Mouse (Mus musculus) lung, adult 18-20 months (tissue): ENCODE measurements at regions not wholly inside any gene's neighbourhood (a gene's known extent, or its start where the extent isn't known, plus 50 kb on each side); places are given as distances from the start of the nearest gene placed in this dataset.
"Not testable (repeated sequence)": the region's sequence is repeated elsewhere in the genome, so short reads cannot be mapped to it uniquely, and the experiment has no call there.

Source experiments
- DNase-seq, 2 experiments: peaks; one replicate each; pipeline ENCODE4 v3.0.0; 2022; ENCODE audit warnings: mixed read lengths in 2 of 2

DNA sequence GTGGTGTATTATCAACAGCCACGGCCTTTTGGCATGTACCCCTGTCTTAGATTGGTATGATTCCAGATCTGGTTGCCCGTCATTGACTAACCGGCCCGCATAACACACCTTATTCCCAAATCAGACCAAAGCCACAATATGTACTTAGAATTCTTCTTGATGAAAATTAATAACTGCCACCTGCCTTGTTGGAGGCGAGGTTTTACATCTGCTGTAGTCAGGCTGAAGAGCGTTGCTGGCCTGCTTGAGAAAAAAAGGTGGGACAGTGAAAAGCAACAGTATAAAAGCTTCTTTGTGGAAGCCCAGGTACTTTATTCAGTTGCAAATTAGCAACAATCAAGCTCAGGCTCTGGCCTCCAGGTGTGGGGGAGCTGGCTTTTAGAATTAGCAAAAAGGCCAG, 223.6 kb upstream of the Car8 start:
- DNase-seq, result not testable (repeated sequence)

GRCm38 (mm10) chr4:8454346-8454745, 215.5 kb upstream of the Car8 start:
- DNase-seq, result no peak

DNA sequence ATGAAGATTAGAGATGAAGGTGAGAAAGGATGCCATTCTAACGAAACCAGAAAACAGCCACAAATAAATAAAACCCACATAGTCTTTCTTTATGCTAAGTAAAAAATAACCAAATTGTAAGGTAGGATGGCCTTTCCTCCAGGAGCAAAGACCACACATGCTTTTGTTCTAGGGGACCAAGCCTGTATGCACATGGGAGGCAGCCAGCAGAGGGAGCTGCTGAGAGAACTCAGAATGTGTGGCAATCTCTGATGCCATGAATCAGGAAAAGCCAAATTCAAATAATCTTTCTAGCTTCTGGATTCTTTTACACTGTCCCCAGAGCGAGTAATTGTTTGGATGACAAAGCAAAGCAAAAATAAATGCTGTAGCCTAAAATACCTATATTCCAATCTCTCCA, 193.6 kb upstream of the Car8 start:
- DNase-seq, result peak; percentile 7 to 28

GRCm38 (mm10) chr4:8431032-8431332, 192.1 kb upstream of the Car8 start:
- DNase-seq, result no peak

- no peak for DNase-seq
Measured at GRCm38 (mm10) chr4:8430269-8431031, 191.6 kb upstream of the Car8 start.

- no peak for DNase-seq
Measured at GRCm38 (mm10) chr4:8429771-8430170, 190.9 kb upstream of the Car8 start.

DNA sequence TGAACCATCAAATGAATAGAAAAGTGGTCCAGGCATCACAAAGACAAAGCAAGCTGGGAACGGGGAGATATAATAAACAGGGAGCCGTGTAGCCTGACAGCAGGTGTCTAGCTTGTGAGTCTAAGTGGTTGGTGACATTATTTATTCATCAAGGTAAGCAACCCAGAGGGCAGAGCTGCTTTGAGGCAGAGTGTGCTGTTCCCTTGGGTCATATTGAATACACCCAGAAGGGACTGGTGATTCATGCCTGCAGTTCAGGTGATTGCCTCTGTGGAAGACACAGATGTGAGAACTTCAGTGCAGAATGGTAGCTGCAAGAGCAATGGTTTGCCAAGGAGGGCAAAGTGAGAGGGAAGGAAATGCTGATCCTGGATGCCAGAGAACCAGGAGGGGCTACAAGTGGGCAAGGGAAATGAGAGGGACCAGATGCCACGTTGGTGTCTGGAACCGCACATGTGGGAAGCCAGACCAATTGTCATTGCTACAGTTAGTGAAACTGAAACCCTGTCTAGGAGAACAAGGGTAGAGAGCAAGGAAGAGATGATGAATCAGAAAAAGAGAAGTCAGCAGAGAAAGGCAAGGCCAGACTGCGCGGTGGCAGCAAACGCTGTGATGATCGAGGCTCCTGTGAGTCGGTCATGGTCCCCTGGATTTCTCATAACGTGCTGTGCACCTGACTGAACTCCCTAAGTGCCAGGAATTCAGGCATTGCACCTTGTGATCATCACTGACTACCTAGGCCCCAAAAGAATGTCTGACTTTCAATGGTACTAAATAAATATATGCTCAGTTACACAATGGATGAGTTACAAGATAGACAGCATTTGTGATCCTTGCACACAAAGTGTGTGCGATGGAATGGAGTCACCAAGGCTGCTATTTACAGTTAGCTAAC, 190.0 kb upstream of the Car8 start:
- no peak for DNase-seq

- no peak for DNase-seq
Measured at GRCm38 (mm10) chr4:8427812-8428211, 189.0 kb upstream of the Car8 start.

DNA sequence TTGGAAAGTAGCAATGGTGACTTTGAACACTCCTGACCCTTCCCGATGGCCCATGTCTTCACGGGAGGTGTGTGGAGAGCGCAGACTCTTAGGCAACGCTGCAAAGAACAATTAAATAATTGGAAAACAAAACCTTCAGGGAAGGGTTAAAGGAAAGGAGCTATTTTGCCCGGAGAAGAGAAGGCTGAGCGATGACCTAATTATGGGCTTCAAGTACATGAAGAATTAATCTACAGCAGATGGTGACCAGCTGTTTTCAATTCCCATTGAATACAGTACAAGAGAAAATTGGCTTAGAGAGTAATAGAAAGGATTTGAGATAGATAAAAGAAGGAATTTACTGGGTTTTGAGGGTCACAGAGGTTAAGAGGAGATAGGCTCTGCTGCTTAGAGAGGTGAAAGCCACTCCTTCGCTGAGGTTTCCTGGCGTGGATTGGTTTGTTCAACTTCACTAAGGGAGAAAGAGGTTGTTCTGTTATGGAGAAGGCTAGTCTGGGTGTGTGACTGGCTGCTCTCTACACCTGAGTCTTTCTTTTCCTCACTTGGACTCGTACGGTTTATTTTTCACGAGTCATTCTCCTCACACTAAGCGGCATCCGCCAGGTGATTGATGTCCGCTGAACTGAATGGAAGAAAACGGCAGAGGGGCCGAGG, 184.7 kb upstream of the Car8 start:
- DNase-seq, result no peak

DNA sequence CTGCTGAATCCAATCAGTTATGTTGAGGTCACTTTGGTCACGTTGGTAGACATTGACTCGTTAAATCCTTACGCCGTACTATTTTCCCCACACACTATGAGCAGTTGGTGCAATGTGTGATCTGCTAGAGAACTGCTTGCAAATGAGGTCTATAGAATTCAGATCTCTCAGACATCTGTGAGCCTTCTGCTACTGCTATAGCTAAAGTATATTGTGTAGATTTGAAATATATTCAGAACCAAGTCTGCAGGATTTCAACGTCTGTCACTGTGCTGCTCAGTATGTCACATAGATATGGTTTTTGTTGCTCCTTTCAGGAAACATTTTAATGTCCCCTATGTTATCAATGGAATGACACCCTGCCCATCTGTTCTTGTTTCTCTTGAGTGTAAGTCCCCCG, 182.4 kb upstream of the Car8 start:
- DNase-seq, result no peak

DNA sequence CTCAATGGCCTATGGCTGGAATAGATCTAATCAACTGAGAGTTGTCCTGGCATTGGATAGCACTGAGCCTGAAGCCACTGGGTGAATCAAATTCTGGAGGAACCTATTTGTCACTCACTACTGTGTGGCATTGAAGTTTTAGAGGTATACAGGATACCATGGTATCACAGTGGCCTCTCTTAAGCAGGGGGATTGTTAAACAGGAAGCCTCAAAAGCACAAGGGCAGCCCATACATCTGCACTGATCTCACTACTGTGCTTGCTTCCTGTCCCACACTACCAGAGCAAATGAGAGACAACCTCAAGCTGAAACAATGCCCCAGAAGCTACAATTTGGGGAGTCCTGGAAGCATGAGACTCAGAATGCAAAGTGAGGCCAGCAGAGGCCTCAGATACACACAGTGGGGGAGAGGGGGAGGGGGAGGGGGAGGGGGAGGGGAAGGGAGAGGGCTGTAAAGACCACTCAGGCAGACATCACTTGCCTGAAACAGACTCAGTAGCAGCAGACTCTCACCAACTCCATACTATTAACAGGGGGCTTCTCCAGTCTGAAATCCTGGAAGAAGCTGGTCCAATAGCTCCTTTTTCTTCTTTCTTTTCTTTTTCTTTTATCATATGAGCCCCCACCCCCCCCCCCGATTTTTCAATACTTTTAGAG, 179.7 kb upstream of the Car8 start:
- no peak for DNase-seq

DNA sequence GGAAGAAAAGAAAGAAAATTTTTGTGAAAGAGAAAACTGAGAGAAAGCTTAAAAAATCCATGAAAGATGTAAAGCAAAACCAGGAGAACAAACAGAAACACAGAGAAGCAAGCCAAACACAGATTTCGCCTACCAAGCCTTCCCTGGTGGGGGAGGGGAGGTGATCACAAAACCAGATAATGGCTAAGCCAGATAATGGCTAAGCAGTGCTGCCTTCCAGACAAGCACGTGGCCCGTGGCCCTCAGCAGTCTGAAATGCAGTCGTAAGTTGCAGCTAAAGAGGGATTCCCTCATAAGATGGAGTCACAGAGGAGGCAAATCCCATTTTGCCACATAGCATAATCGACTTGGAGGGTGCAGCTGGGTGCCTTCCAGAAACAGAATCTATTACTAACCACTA, 179.0 kb upstream of the Car8 start:
- DNase-seq, result no peak

GRCm38 (mm10) chr4:8413307-8413706, 174.5 kb upstream of the Car8 start:
- no peak for DNase-seq

GRCm38 (mm10) chr4:8400069-8400468, 161.2 kb upstream of the Car8 start:
- DNase-seq, result no peak

DNA sequence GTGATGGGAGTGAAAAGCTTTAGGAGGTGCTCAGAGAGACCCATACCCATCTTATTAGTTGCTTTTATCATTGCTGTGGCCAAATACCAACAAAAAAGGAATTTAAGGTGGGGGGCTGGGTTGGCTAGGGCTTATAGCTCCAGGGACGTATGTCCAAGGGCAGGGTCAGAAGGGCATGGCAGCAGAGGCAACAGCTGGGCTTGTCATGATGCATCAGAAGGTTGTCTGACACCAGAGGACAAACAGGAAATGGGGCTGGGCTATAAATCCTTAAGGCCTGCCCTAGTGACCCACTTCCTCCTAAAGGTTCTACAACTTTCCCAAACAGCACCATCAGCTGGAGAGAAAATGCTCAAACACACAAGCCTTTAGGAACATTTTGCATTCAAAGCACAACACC, 160.6 kb upstream of the Car8 start:
- DNase-seq, result no peak

- DNase-seq, result no peak
Measured at GRCm38 (mm10) chr4:8398969-8399368, 160.1 kb upstream of the Car8 start.

DNA sequence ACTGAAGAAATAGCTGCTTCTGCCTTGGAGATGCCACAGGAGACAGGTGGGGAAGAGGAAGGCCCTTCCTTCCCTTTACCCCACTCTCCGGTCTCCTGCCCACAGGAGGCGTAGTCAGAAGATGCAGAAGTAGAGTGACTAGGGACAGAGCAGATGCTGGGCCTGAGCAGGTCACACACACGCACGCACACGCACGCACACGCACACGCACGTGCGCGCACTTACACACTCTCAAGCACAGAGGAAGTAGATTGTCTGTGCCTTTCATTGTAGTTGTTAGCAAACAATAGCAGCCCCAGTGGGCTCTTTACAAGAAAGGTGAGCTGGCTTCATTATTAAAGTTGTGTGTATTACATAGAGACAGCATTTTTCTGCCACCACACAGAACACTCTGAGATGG, 144.3 kb upstream of the Car8 start:
- no peak for DNase-seq

DNA sequence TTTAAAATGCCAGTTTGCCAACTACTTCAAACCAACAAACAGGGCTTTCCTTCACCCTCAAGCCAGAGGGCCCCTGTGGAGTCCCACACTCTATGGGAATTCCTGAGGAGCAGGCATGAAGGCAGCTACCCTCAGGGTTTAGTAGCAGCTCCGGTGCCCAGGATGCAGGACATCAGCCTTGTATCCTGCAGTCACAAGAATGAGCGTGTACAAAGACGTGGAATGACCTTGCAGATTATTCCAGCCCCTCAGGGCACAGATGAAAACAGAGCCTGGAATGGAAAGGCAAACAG, 143.2 kb upstream of the Car8 start:
- DNase-seq, result no peak

DNA sequence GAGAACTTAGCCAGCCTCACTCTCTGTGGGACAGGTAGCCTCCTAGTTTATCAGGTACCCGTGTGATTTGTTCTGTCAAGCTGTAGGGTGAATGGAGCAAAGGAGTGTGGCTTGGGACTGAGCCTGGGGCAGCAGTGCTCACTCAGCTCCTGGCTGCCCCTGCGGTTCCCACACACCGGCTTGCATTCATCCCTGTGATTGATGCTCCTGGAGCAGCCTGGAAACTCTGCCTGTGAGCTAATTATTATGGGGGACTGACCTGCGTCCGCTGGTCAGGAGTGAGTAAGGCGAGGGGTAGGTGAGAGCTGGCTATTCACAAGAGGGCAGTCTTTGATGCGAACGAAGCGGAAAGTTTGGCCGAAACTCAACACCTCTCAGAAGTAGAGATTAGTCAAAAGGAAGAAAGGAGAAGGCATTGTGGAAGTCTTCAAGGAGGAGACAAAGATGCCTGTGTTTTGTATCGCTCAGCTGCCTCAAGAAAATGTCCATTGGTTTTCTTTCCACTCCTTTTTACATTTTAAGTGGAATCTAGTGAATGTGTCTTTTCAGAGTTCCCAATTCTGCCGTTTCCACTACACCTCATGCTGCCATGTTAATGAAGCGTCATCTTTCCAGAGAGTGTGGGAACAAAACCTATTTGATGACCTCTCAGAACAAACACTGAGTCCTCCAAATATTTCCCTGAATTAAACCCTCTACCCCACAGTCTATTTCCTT, 142.7 kb upstream of the Car8 start:
- no peak for DNase-seq

DNA sequence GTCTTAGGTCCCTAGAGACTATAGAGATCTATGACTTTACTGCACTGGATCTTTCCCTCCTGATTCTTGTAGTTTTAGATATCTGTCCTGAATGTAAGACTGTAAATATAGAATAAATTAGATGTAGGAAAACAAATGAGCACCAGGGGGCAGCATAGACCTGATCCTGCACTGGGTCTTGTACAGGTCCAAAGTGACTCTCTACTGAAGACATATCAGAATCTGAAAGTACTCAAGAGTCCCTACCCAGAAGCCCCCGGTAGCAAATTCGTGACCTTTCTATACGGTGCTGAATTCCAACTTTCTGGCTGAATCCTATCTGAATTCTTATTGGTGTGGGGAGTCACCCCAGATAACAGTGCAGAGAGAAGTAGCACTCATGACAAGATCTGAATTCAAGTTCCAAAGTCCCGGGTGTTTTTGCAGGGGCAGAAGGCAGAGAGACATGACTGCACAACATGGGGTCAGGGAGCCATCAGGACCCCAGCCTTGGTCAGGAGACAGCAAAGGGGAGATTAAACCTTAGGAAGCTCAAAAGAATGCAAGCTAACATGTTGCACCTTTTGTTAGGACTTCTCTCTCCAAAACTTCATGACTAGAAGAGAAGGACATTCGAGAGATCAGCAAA, 142.0 kb upstream of the Car8 start:
- peak in 1 of 2 experiments; percentile 42 for DNase-seq

DNA sequence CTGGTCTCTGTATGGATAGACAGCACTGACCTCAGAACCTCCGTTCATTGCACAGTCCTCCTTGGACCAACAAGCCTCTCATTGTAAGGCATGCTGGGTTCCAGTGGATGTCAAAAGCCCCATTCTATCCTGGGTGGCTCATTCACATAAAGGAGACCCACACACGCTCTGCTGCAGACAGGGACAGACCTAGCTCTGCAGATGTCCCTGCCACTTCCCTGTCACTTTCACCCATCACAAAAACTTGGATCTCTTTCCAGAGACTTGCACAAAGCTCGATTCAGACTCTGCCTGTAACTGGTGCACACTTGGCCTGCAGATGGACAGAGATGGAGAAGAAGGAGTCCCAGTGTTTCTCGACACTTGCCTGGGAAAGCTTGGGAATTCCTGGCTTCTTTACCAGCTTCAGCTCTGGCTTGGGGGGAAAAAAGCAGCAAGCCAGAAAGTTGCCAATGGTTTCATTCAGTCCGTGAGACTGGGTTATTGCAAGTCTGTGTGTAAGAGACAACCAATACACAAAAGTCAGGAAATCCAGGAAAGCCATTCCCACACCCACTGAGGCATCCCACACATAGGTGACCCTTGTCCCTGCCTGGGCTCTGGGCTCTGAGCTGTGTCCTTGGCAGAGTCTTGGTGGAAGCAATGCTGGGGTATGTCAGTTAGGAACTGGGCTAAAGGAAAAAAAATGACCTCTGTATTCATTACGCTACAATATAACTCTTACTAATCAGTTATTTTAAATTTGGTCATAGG, 136.1 kb upstream of the Car8 start:
- no peak for DNase-seq

GRCm38 (mm10) chr4:8374061-8374460, 135.2 kb upstream of the Car8 start:
- no peak for DNase-seq
